Mouse (Mus musculus) small intestine, adult 2 months (tissue): ENCODE measurements around the gene Adarb1.

Experiments used
- CTCF ChIP-seq: fragments of 200-500 bp; IDR thresholded peaks from 2 replicates; pipeline ENCODE4 v1.5.1; 2012; ENCODE audit warnings: low read depth, mild to moderate bottlenecking, control low read depth, inconsistent platforms, low read length, moderate library complexity, mixed read lengths; ENCODE audit not compliant: insufficient replicate concordance, insufficient read length; ENCODE audit errors: extremely low read depth
- POLR2A ChIP-seq: fragments of 200-500 bp; IDR thresholded peaks from 2 replicates; pipeline ENCODE4 v1.6.1; 2012; ENCODE audit warnings: low read depth, mild to moderate bottlenecking, control low read depth, inconsistent platforms, low read length, moderate library complexity

DNA sequence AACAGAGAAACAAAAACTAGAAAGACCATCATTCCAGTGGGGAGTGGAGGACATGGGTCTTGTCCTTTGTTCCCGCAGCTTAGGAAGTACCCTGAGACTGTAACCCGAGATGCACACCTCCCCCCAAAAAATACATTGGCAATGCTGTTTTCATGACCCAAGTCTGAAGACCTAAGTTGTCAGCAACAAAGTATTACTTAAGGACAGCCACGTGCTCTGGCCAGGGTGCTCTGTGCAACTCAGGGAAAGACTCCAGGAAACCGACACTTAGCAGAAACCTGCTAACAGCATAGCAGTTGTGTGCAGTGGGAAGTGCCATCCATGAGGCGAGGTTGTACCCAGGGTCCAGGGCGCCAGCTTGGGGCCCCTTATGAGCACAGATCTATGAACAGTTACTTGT, 22.2 kb upstream of the Adarb1 start:
- TF ChIP-seq POLR2A = no peak
- no peak for TF ChIP-seq CTCF
